Mouse (Mus musculus) liver, adult 2 months (tissue): ENCODE measurements at regions not wholly inside any gene's neighbourhood (a gene's known extent, or its start where the extent isn't known, plus 50 kb on each side); places are given as distances from the start of the nearest gene placed in this dataset.

Experiments used
- CTCF ChIP-seq: fragments of 200-500 bp; IDR thresholded peaks from 2 replicates; pipeline ENCODE4 v1.5.1; 2011; ENCODE audit warnings: low read depth, low read length, control low read depth
- POLR2A ChIP-seq: fragments of 200-500 bp; IDR thresholded peaks from 2 replicates; pipeline ENCODE4 v1.6.1; 2011; ENCODE audit warnings: low read length, control low read depth; ENCODE audit not compliant: insufficient read depth; ENCODE audit errors: extremely low read depth

DNA sequence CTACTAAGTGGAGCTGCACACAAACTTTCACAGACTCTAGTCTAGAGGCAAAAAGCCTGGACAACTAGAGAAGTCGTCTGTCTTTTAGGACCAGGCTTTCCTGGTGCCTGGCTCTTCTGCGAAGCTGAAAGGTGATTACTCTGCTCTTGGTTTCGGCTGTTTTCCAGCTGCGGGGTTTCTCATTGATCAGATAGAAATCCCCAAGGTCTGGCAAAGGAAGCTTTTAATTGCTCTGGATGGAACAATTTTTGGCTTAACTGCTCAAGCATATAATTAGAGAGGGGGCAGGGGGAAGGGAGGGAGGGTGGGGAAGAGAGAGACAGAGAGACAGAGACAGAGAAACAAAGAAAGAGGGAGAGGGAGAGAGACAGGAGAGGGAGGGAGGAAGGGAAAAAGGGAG is 82.0 kb upstream of the Mgme1 start:
- no peak for TF ChIP-seq POLR2A
- no peak for TF ChIP-seq CTCF
